Comparison of ENCODE assay signal across 13 mouse cellular contexts in genomic region chr15:37099176-37099575, GRCm38 (mm10).
"Had no signal": no experiment of that assay in that cellular context is flagged by ENCODE, and none has a peak within 500 bp of the region (broad histone marks: within the 10 kb centered on the region; RNA-seq: fewer than 3 reads in every experiment).

No protein-coding gene starts in this region.

- DNase-seq: lung, adult 2 months; lung, postnatal 36 days; right cerebral cortex, adult 18-20 months; spleen, adult 18-20 months; thymus, adult 2 months; thymus, postnatal 25 days had no signal

- H3K27me3 ChIP-seq: intestine, embryonic 15.5 days; limb, embryonic 12.5 days; midbrain, embryonic 13.5 days; neural tube, embryonic 15.5 days had no signal

- H3K9me3 ChIP-seq: intestine, embryonic 15.5 days; limb, embryonic 12.5 days; midbrain, embryonic 13.5 days; neural tube, embryonic 15.5 days had no signal

- H3K36me3 ChIP-seq: intestine, embryonic 15.5 days; limb, embryonic 12.5 days; midbrain, embryonic 13.5 days; neural tube, embryonic 15.5 days had no signal

- H3K4me1 ChIP-seq: intestine, embryonic 15.5 days; midbrain, embryonic 13.5 days had no signal

- H3K9ac ChIP-seq: intestine, embryonic 15.5 days; limb, embryonic 12.5 days; midbrain, embryonic 13.5 days; neural tube, embryonic 15.5 days had no signal

- H3K4me3 ChIP-seq: intestine, embryonic 15.5 days; layer of hippocampus, adult 2 months; limb, embryonic 12.5 days; midbrain, embryonic 13.5 days; myocyte had no signal

- H3K27ac ChIP-seq: intestine, embryonic 15.5 days; kidney, postnatal 0 days; limb, embryonic 12.5 days; midbrain, embryonic 13.5 days; neural tube, embryonic 15.5 days had no signal
